Mouse (Mus musculus) stomach, embryonic 16.5 days (tissue): Measurements from ENCODE around the gene Gja5. TPM values are rescaled to one million over a fixed set of nuclear protein-coding genes. Genes with fewer than 3 reads are reported as not detected.
"Not testable (repeated sequence)": the region's sequence is repeated elsewhere in the genome, so short reads cannot be mapped to it uniquely, and the experiment has no call there.

Experiments used
- ATAC-seq: fragments of 200-750 bp; cut with Nextera tagmentation; 2 replicates; pipeline ENCODE4 v1.8.0; 2017; ENCODE audit warnings: moderate number of reproducible peaks, moderate TSS enrichment; ENCODE audit not compliant: insufficient read depth, low FRiP score
- H3K27ac ChIP-seq: fragments of 300-500 bp; sonication (generic); 2 replicates; pipeline ENCODE4 v1.5.1; 2014; ENCODE audit warnings: low read length
- H3K27me3 ChIP-seq: fragments of 300-500 bp; sonication (generic); 2 replicates; pipeline ENCODE4 v1.6.1; 2014; ENCODE audit warnings: low read length, control low read depth, mixed read lengths; ENCODE audit not compliant: control insufficient read depth, insufficient read depth
- H3K36me3 ChIP-seq: fragments of 300-500 bp; sonication (generic); 2 replicates; pipeline ENCODE4 v1.6.1; 2014; ENCODE audit warnings: low read length; ENCODE audit not compliant: control insufficient read depth, insufficient read depth
- H3K4me1 ChIP-seq: fragments of 300-500 bp; sonication (generic); 2 replicates; pipeline ENCODE4 v1.6.1; 2014; ENCODE audit warnings: low read length, control low read depth, mixed read lengths; ENCODE audit not compliant: control insufficient read depth, insufficient read depth
- H3K4me2 ChIP-seq: fragments of 300-500 bp; sonication (generic); 2 replicates; pipeline ENCODE4 v1.6.1; 2014; ENCODE audit warnings: low read depth, low read length, mixed read lengths
- H3K4me3 ChIP-seq: fragments of 300-500 bp; sonication (generic); replicated peaks from 2 replicates; pipeline ENCODE4 v1.5.1; 2014; ENCODE audit warnings: mild to moderate bottlenecking, low read length
- H3K9ac ChIP-seq: fragments of 300-500 bp; sonication (generic); 2 replicates; pipeline ENCODE4 v1.6.1; 2014; ENCODE audit warnings: low read length
- H3K9me3 ChIP-seq: fragments of 300-500 bp; sonication (generic); replicated peaks from 2 replicates; pipeline ENCODE4 v1.6.1; 2016; ENCODE audit warnings: low read length, control low read depth; ENCODE audit not compliant: control insufficient read depth
- WGBS: fragments of 180-500 bp; shearing (Covaris S2); extraction: QIAGEN DNeasy Blood & Tissue Kit; methylation state at CpG from one replicate; pipeline ENCODE4 v1.1.7; 2014; 5-methylcytosine and 5-hydroxymethylcytosine counted together
- polyA plus RNA-seq: library from polyadenylated mRNA; unstranded; fragments of >200 nt; fragmentation: Nextera tagmentation; extraction: Ambion mirVana; gene quantifications from 2 replicates; pipeline ENCODE4 v1.2.1, GENCODE M21; 2015

The Gja5 gene
- polyA plus RNA-seq, 1 experiment from 2014 or later = 12.5 TPM

DNA sequence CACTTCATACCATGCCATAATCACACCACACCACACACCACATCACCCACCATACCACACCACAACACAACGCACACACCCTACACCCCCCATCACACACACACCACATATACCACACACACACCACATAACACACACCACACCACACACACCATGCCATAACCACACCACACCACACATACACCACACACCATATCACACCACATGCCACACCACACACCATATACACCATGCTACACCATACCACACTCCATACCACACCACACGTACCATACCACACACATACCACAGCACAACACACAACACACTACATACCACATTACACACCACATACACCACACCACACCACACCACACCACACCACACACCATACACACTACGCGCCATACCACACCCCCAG lies 155.6 kb downstream of the Gja5 start:
- Histone ChIP-seq H3K9me3 (no peaks in the 10 kb centered on the region), H3K9ac (no peak overlapping the region), H3K4me3 (no peak overlapping the region), H3K36me3 (no peaks in the 10 kb centered on the region), H3K27me3 (no peaks in the 10 kb centered on the region), H3K4me1 (no peaks in the 10 kb centered on the region), H3K27ac (no peak overlapping the region), H3K4me2 (no peak overlapping the region)
- WGBS = 96% methylated on average over 4 of the region's 4 CpGs
- ATAC-seq = no peak

DNA sequence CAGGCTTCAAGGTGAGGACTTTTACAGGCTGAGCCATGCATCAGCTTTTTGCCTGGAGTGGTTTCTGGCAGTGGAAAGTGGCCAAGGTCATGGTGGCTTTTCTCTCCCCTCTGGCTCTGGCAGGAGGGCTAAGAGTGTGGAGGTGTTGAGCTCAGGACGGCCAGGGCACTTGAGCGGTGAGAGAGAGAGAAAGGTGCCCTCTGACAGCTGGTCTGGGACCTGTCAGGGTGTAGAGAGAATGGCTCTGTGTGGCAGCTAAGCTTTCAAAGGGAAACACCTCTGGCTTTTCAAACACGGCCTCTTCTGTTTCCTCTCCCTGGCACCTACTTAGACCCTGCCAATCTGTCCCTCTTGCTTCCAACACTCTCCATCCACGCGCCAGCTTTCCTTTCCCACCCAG lies 158.3 kb downstream of the Gja5 start:
- H3K4me2 ChIP-seq = no peak overlapping the region
- no peaks in the 10 kb centered on the region for H3K4me1 ChIP-seq
- H3K9me3 ChIP-seq = no peaks in the 10 kb centered on the region
- WGBS = 55% methylated on average over 5 of the region's 5 CpGs
- H3K27ac ChIP-seq = no peak overlapping the region
- no peak overlapping the region for H3K4me3 ChIP-seq
- no peaks in the 10 kb centered on the region for H3K27me3 ChIP-seq
- no peaks in the 10 kb centered on the region for H3K36me3 ChIP-seq
- no peak overlapping the region for H3K9ac ChIP-seq
- ATAC-seq = no peak

DNA sequence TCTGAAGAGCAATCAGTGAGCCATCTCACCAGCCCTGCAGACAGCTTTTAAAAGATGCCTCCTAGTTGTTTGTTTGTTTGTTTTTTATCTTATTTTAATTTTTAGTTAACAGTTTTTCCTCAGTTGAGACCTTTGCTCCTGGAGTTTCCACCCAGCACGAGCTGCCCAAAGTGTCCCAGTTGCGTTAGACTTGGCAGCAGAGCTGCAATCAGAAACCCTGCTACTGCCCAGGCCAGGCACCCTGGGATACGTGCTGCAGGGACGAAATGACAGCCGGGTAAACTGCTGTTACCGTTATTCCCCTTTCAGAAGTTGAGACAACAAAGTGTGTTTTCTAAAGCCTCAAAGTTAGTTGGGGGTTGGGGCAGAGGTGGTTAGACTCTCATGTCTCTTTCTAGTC lies 159.6 kb downstream of the Gja5 start:
- no peaks in the 10 kb centered on the region for H3K9me3 ChIP-seq
- H3K4me2 ChIP-seq = no peak overlapping the region
- WGBS = 67% methylated on average over 6 of the region's 6 CpGs
- H3K9ac ChIP-seq = no peak overlapping the region
- no peak overlapping the region for H3K27ac ChIP-seq
- no peaks in the 10 kb centered on the region for H3K36me3 ChIP-seq
- no peaks in the 10 kb centered on the region for H3K27me3 ChIP-seq
- no peaks in the 10 kb centered on the region for H3K4me1 ChIP-seq
- no peak for ATAC-seq
- no peak overlapping the region for H3K4me3 ChIP-seq

DNA sequence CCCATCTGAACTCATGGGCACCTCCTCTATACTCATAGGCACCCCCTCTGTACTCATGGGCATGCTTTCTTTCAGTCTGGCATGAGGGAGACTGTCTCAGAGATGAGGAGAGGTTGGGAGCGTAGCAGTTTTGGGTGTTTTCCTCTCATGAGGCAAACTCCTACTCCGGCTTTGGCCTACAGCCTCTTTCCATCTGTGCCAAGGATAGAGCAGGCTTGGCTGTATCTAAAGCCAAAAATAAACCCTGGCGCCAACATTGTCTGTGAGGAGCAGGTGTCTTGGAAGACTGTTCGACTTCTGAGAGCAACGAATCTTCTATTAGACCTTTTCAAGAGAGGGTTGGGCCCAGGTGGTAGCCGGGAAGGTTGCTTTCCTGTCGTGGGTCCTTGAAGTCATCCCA lies 165.1 kb downstream of the Gja5 start:
- H3K27ac ChIP-seq, ATAC-seq, H3K4me3 ChIP-seq, H3K36me3 ChIP-seq, H3K4me2 ChIP-seq, H3K27me3 ChIP-seq, H3K9ac ChIP-seq, H3K9me3 ChIP-seq, H3K4me1 ChIP-seq: not testable (repeated sequence)
- WGBS = 86% methylated on average over 7 of the region's 7 CpGs

DNA sequence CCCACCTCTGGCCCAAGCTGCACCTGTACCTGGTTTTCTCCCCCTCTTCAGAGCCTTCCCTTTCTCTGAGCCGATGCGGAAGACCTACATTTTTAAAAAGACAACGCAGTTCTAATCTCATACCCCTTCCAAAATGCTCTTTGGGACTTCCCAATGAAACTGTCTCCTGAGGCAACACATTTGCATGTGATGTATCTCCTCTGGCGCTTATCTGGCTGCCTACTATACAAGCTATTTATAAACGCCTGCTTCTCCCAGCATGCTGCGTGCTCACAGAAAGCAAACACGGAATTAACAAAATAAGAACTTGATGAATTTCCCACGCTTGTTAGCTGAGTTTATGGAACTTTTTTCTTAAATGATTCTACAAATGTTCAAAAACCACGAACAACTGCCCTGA lies 167.4 kb downstream of the Gja5 start:
- H3K4me2 ChIP-seq, H3K4me1 ChIP-seq, H3K4me3 ChIP-seq, ATAC-seq, H3K27me3 ChIP-seq, H3K9me3 ChIP-seq, H3K36me3 ChIP-seq, H3K9ac ChIP-seq, H3K27ac ChIP-seq: not testable (repeated sequence)
- 62% methylated on average over 9 of the region's 9 CpGs for WGBS

DNA sequence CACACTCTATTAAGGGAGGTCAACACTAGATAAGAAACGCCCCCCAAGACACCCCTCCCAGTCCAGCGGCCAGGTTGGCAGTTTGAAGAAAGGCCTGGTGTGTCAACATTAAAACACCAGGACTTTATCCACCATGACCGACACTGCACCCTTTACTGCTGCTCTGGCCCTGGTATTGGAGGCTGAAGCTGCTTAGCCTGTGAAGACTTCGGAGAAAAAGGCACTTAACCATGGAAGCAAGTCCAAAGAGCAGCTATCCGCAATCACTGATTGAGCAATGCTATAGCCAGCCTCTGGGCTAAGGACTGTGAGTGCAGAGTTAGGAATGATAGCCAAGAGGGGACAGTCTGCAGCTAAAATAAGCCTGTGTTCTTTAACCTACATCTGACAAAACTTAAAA lies 167.9 kb downstream of the Gja5 start:
- 51% methylated on average over 5 of the region's 5 CpGs for WGBS
- ATAC-seq, H3K27ac ChIP-seq, H3K4me2 ChIP-seq, H3K4me1 ChIP-seq, H3K36me3 ChIP-seq, H3K9ac ChIP-seq, H3K27me3 ChIP-seq, H3K4me3 ChIP-seq, H3K9me3 ChIP-seq: not testable (repeated sequence)

DNA sequence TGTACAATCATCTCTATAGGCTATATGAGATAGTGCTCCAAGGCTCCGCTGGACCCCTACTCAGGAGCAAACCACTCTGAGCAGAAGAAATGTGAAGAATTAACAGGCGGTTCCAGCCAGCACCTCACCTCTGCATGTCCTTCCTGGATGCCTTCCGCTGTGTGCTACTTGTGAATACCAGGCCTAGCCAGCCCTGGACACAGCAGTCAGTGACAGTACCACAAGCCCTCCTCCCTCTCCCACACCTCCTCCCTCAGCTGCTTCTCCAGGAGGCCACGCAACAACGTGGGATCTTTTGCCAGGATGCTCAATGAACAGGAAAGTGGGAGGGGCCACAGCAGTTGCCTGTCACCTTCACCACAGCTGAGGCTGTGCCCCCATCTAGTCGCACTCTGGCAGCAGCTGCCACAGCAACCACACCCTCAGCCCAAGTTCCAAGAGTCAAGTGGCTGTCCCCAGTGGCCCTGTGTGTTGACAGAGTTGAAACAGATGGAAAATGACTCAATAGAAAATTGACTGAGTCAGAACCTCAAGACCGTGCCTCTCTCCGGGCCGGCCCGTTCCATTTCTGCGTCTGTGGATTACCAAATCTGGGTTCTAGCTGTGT lies 171.4 kb downstream of the Gja5 start:
- 34% methylated on average over 2 of the region's 11 CpGs for WGBS
- H3K27ac ChIP-seq, H3K4me3 ChIP-seq, H3K4me1 ChIP-seq, H3K36me3 ChIP-seq, H3K9ac ChIP-seq, H3K4me2 ChIP-seq, H3K27me3 ChIP-seq, H3K9me3 ChIP-seq: not testable (repeated sequence)
- ATAC-seq = peak; percentile 54

DNA sequence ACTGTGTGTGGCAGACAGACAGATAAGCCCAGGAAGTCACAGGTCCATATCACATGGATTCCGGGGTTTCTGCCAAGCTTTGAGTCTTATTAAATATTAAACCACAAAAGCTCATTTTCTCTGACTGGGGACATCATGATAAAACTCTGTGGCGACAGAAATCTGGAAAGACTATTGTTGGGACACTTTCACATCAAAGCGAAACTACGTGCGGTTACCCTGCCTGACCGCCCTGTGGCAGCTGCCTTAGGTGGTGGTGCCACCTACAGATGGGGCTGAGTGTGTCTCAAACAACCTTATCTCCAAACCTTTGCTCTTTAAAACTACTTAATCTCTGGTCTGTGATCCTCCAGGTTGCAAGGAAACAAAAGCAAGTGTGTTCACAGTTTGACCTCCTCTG lies 171.9 kb downstream of the Gja5 start:
- WGBS = 51% methylated on average over 6 of the region's 6 CpGs
- Histone ChIP-seq H3K36me3 (no peaks in the 10 kb centered on the region), H3K4me2 (peak overlapping the region; percentile 35; the same call in 1 of the 2 replicates), H3K9me3 (no peaks in the 10 kb centered on the region), H3K4me3 (peak overlapping the region; percentile 29), H3K4me1 (no peaks in the 10 kb centered on the region), H3K9ac (no peak overlapping the region), H3K27ac (peak overlapping the region; percentile 2; the same call in 1 of the 2 replicates), H3K27me3 (no peaks in the 10 kb centered on the region)
- peak; percentile 75; the same call in 1 of the 2 replicates for ATAC-seq

DNA sequence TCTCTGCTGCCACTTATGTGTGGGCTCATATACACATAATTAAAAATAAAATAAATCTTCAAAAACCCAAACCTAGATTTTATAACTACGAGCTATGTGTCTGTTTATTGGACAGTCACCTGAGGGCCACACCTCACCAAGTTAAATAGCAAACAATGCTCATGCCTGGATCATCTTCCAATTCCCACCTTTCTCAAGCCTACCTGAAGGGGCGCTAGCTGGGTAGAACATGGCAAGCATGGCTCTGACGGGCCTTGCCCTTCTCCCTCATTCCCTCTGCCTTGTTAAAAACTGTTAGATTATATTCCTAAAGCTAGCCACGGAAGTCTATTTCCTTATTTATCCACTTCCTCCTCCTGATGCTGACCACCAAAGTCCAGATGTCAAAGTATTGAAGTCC lies 173.9 kb downstream of the Gja5 start:
- WGBS = 42% methylated on average over 4 of the region's 4 CpGs
- Histone ChIP-seq H3K9me3 (no peaks in the 10 kb centered on the region), H3K27me3 (no peaks in the 10 kb centered on the region), H3K27ac (no peak overlapping the region), H3K4me1 (no peaks in the 10 kb centered on the region), H3K4me3 (no peak overlapping the region), H3K4me2 (no peak overlapping the region), H3K9ac (no peak overlapping the region), H3K36me3 (no peaks in the 10 kb centered on the region)
- ATAC-seq = no peak

DNA sequence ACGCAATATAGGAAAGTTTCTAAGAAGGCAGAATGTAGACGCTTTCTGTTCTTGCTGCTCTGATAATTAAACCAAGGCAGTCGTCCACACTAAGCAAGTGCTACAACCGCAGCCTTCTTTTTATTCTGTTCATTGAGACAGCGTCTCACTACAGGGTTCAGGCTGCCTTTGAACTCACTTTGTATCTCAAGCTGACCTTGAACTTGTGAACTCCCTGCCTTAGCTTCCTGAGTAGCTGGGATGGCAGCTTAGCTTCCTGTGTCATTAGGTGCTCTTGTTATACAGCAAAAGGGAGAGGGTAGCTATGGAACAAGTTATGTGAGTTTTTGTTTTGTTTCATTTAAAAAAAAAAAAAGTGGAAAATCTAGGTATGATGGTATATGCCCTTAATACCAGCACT lies 177.7 kb downstream of the Gja5 start:
- 84% methylated on average over 5 of the region's 5 CpGs for WGBS
- ATAC-seq = no peak

More for the DNA sequence above, 177.7 kb downstream of the Gja5 start:
- Histone ChIP-seq H3K36me3 (no peaks in the 10 kb centered on the region), H3K27me3 (no peaks in the 10 kb centered on the region), H3K9ac (no peak overlapping the region), H3K4me3 (no peak overlapping the region), H3K27ac (no peak overlapping the region), H3K9me3 (no peaks in the 10 kb centered on the region; the same call in 1 of the 2 replicates), H3K4me1 (no peaks in the 10 kb centered on the region), H3K4me2 (no peak overlapping the region)
